Mouse (Mus musculus) embryonic facial prominence, embryonic 13.5 days (tissue): ENCODE data around the gene B4galt4. TPM values are rescaled to one million over a fixed set of nuclear protein-coding genes. Genes with fewer than 3 reads are reported as not detected.

Experiments
- ATAC-seq: fragments of 200-750 bp; cut with Nextera tagmentation; 2 replicates; pipeline ENCODE4 v1.8.0; 2017; ENCODE audit warnings: low read depth; ENCODE audit not compliant: insufficient number of reproducible peaks, insufficient read depth, low FRiP score, low TSS enrichment
- H3K27ac ChIP-seq: fragments of 300-500 bp; sonication (generic); 2 replicates; pipeline ENCODE4 v1.5.1; 2015; ENCODE audit warnings: moderate library complexity, mild to moderate bottlenecking, inconsistent platforms
- H3K27me3 ChIP-seq: fragments of 300-500 bp; sonication (generic); 2 replicates; pipeline ENCODE4 v1.6.1; 2015; ENCODE audit warnings: mild to moderate bottlenecking, inconsistent platforms
- H3K36me3 ChIP-seq: fragments of 300-500 bp; sonication (generic); 2 replicates; pipeline ENCODE4 v1.6.1; 2015; ENCODE audit warnings: mild to moderate bottlenecking, inconsistent platforms
- H3K4me1 ChIP-seq: fragments of 300-500 bp; sonication (generic); 2 replicates; pipeline ENCODE4 v1.6.1; 2015; ENCODE audit warnings: inconsistent platforms
- H3K4me2 ChIP-seq: fragments of 300-500 bp; sonication (generic); 2 replicates; pipeline ENCODE4 v1.6.1; 2015; ENCODE audit warnings: moderate library complexity, mild to moderate bottlenecking, inconsistent platforms
- H3K4me3 ChIP-seq: fragments of 300-500 bp; sonication (generic); 2 replicates; pipeline ENCODE4 v1.5.1; 2015; ENCODE audit warnings: mild to moderate bottlenecking, inconsistent platforms
- H3K9ac ChIP-seq: fragments of 300-500 bp; sonication (generic); 2 replicates; pipeline ENCODE4 v1.6.1; 2015; ENCODE audit warnings: mild to moderate bottlenecking, inconsistent platforms
- H3K9me3 ChIP-seq: fragments of 300-500 bp; sonication (generic); 2 replicates; pipeline ENCODE4 v1.6.1; 2016; ENCODE audit warnings: inconsistent platforms
- WGBS: fragments of 180-500 bp; shearing (Covaris S2); methylation state at CpG from one replicate; pipeline ENCODE4 v1.1.7; 2015; ENCODE audit warnings: mixed read lengths; 5-methylcytosine and 5-hydroxymethylcytosine counted together
- polyA plus RNA-seq: library from polyadenylated mRNA; unstranded; fragments of >200 nt; fragmentation: Nextera tagmentation; extraction: Ambion mirVana; gene quantifications from 2 replicates; pipeline ENCODE4 v1.2.1, GENCODE M21; 2015

The B4galt4 gene
- polyA plus RNA-seq = 23.1 and 29.1 TPM in 2 replicates

DNA sequence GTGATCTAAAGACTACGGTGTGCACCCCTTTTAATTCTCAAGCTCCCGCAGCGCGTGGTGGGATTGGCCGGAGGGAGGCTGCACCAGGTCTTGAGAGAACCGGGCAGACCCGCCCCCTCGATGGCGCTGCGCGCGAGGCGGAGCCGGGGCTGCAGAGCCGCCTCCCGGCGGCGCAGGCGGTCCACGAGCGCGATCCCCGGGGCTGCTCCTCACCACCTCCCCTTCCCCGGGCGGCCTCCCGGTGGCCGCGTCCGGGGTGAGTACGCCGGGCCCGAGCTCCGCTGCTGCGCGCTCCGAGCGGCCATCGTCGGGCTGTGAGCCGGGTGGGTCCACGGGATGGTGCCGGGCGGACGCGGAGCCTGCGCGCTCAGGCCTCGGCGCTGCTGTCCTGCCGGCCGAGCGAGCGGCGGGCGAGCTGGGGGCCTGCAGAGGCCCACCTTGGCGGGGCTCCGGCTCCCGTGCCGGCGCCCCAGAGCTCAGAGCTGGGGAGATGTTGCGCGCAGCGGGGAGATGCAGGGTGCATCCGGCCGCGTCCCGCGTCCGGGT is at the start of gene B4galt4:
Gene B4galt4 (plus strand): TSS at position 152 of the 546 bp plus-strand sequence.
- Histone ChIP-seq H3K9me3 (no peaks in the 10 kb centered on the region), H3K27ac (peak within 1 kb of the TSS; percentile 84), H3K36me3 (0 out of 2 replicates have a peak, but pooled peaks cover 6% of the 10 kb centered on the region), H3K4me1 (peaks cover 7% of the 10 kb centered on the region), H3K4me2 (peak within 1 kb of the TSS; percentile 86), H3K4me3 (peak within 1 kb of the TSS; percentile 73), H3K27me3 (no peaks in the 10 kb centered on the region), H3K9ac (peak within 1 kb of the TSS; percentile 85)
- WGBS = under 1% methylated on average over 53 of the region's 69 CpGs
- ATAC-seq = peak; percentile 91

DNA sequence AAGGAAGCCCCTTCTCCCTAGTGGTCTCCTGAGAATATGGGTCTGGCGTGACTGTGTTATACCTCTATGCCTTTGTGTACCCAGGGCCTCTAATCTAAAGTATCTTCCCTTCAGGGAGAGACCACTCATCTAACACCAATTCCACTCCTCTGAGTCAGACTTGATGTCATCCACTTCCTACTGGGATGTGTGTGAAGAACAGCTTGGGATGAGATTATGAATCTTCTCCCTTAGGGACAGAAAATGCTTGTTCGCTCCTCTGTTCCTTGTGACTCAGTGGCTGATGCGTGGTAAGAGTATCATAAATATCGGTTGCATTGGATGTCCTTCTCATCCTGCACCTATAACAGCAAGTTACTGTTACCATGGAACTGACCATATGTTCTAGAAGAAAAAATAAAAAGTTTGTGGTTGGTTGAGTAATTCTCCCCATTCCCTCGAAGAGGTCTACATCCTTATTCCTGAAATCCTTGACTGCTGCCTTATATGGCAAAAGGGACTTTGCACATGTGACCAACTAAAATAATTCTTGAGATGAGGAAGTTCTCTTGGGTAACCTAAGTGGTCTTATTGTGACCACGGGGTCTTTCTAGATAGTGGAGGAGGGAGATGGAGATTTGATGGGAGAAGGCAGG is 47.0 kb upstream of the B4galt4 start:
- no peak for ATAC-seq
- H3K4me1 ChIP-seq = peaks cover 6% of the 10 kb centered on the region
- no peak overlapping the region for H3K4me2 ChIP-seq
- no peaks in the 10 kb centered on the region; the same call in 1 of the 2 replicates for H3K9me3 ChIP-seq
- no peak overlapping the region for H3K27ac ChIP-seq
- H3K36me3 ChIP-seq = peaks cover 4% of the 10 kb centered on the region; the same call in 1 of the 2 replicates
- no peak overlapping the region for H3K9ac ChIP-seq
- WGBS = 95% methylated on average over 6 of the region's 6 CpGs
- H3K4me3 ChIP-seq = no peak overlapping the region
- H3K27me3 ChIP-seq = no peaks in the 10 kb centered on the region

GRCm38 (mm10) chr16:38695557-38695956 is 46.5 kb upstream of the B4galt4 start:
- no peak overlapping the region for H3K4me2 ChIP-seq
- ATAC-seq = no peak
- peaks cover 4% of the 10 kb centered on the region; the same call in 1 of the 2 replicates for H3K36me3 ChIP-seq
- no peaks in the 10 kb centered on the region for H3K27me3 ChIP-seq
- WGBS = 84% methylated on average over 5 of the region's 5 CpGs
- peaks cover 5% of the 10 kb centered on the region for H3K4me1 ChIP-seq
- no peak overlapping the region for H3K27ac ChIP-seq
- no peak overlapping the region for H3K9ac ChIP-seq
- H3K9me3 ChIP-seq = no peaks in the 10 kb centered on the region; the same call in 1 of the 2 replicates
- no peak overlapping the region for H3K4me3 ChIP-seq

GRCm38 (mm10) chr16:38697611-38698010 is 44.5 kb upstream of the B4galt4 start:
- H3K4me1 ChIP-seq = peaks cover 18% of the 10 kb centered on the region
- H3K9me3 ChIP-seq = no peaks in the 10 kb centered on the region; the same call in 1 of the 2 replicates
- no peak for ATAC-seq
- no peak overlapping the region for H3K4me3 ChIP-seq
- no peak overlapping the region for H3K27ac ChIP-seq
- no peak overlapping the region for H3K9ac ChIP-seq
- 78% methylated on average over 5 of the region's 5 CpGs for WGBS
- no peak overlapping the region for H3K4me2 ChIP-seq
- no peaks in the 10 kb centered on the region for H3K27me3 ChIP-seq
- H3K36me3 ChIP-seq = no peaks in the 10 kb centered on the region; the same call in 1 of the 2 replicates

DNA sequence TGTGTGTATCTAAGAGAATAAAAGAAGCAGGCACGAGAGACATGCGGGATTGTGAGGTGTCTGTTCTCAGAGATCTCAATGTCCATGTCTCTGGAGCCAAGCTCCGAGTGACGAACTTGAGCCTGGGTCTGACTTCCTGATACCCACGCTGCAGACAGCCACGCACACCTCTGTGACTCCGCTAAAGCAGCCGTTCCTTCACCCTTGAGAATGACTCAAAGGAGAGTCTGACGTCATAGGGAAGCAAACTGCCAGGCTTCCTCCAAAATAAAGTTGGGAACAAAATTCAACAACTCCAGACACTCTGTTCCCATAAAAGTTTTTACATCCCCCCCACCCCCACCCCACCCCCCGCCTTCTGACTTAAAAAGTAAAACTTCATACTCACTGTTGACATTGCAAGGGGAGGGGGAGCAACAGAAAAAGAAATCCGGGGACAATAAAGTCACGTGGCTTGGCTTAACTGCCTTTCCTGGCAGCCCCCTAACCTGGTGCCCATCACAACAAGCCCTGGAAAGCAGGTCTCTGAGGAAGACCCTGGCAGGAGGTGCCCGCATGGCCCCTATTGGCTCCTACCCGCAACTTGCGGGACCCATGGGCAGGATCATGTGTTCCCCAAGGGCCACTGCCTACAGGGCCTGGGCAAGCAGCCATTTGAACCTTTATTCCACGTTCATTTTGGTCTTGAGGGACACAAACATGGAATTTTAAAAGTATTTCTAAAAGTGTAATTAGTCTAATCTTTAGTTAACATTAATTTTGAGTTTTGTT is 41.5 kb upstream of the B4galt4 start:
- Histone ChIP-seq H3K27me3 (no peaks in the 10 kb centered on the region), H3K4me3 (no peak overlapping the region), H3K9ac (no peak overlapping the region), H3K27ac (no peak overlapping the region; the same call in 1 of the 2 replicates), H3K36me3 (no peaks in the 10 kb centered on the region), H3K4me2 (no peak overlapping the region), H3K4me1 (peaks cover 26% of the 10 kb centered on the region), H3K9me3 (no peaks in the 10 kb centered on the region; the same call in 1 of the 2 replicates)
- no peak for ATAC-seq
- WGBS = 78% methylated on average over 16 of the region's 16 CpGs

- H3K4me2 ChIP-seq = peak overlapping the region; percentile 7; the same call in 1 of the 2 replicates
- H3K27me3 ChIP-seq = no peaks in the 10 kb centered on the region
- no peak overlapping the region for H3K4me3 ChIP-seq
- H3K9me3 ChIP-seq = no peaks in the 10 kb centered on the region
- WGBS = 38% methylated on average over 9 of the region's 9 CpGs
- H3K9ac ChIP-seq = no peak overlapping the region
- no peaks in the 10 kb centered on the region for H3K36me3 ChIP-seq
- H3K27ac ChIP-seq = peak overlapping the region; percentile 71
- H3K4me1 ChIP-seq = peaks cover 34% of the 10 kb centered on the region
- peak; percentile 67; the same call in 1 of the 2 replicates for ATAC-seq
Measured at GRCm38 (mm10) chr16:38701492-38702185, 40.4 kb upstream of the B4galt4 start.

DNA sequence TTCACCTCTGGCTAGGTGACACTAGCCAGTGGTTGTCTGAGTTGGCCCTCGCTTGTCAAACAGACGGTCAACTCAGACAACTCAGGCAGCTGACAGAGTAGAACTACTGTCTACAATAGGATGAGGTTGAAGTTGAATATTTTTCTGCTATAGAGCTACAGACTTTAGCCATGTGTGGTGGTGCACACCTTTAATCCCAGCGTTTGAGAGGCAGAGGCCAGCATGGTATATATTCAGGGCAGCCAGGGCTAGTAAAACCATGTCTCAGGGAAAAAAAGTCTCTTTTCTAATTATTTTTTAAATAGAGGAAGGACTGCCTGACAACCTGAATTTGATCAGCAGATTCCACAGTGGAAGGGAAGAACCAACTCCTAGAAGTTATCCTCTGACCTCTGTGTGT is 39.7 kb upstream of the B4galt4 start:
- Histone ChIP-seq H3K9ac (no peak overlapping the region), H3K36me3 (no peaks in the 10 kb centered on the region), H3K27ac (peak overlapping the region; percentile 62), H3K4me3 (no peak overlapping the region), H3K9me3 (no peaks in the 10 kb centered on the region), H3K4me2 (no peak overlapping the region), H3K4me1 (peaks cover 38% of the 10 kb centered on the region), H3K27me3 (no peaks in the 10 kb centered on the region)
- no peak for ATAC-seq
- WGBS = 80% methylated on average over 3 of the region's 3 CpGs

DNA sequence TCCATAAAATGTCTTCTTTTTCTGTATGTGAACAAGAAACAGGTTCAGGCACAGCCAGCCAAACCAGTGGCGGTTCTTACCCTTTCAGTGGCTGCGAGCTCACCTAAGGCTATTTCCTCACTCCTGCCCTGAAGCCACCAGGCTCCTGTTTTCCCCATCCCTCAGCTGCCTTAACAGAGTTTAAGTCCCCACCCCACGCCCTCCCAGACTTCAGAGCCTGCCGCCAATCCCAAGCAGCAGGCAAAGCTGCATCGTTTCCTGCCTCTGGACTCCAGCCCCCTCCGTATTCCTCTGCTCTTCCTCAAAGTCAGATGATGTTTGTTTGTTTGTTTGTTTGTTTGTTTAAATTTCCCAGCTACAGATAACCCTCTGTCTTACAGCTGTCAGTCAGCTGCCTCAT is 38.6 kb upstream of the B4galt4 start:
- H3K9ac ChIP-seq = no peak overlapping the region
- no peak for ATAC-seq
- H3K4me1 ChIP-seq = peaks cover 38% of the 10 kb centered on the region
- 29% methylated on average over 6 of the region's 6 CpGs for WGBS
- no peaks in the 10 kb centered on the region for H3K27me3 ChIP-seq
- H3K9me3 ChIP-seq = no peaks in the 10 kb centered on the region
- H3K27ac ChIP-seq = no peak overlapping the region
- no peak overlapping the region for H3K4me2 ChIP-seq
- H3K36me3 ChIP-seq = no peaks in the 10 kb centered on the region
- no peak overlapping the region for H3K4me3 ChIP-seq

GRCm38 (mm10) chr16:38705531-38706281 is 36.4 kb upstream of the B4galt4 start:
- Histone ChIP-seq H3K27ac (no peak overlapping the region; the same call in 1 of the 2 replicates), H3K9ac (no peak overlapping the region), H3K4me1 (peaks cover 45% of the 10 kb centered on the region), H3K27me3 (no peaks in the 10 kb centered on the region; the same call in 1 of the 2 replicates), H3K9me3 (no peaks in the 10 kb centered on the region), H3K4me2 (no peak overlapping the region), H3K36me3 (no peaks in the 10 kb centered on the region), H3K4me3 (no peak overlapping the region)
- ATAC-seq = no peak
- WGBS = 63% methylated on average over 9 of the region's 9 CpGs

- H3K4me3 ChIP-seq = no peak overlapping the region
- H3K4me2 ChIP-seq = no peak overlapping the region
- H3K9ac ChIP-seq = no peak overlapping the region
- H3K27ac ChIP-seq = no peak overlapping the region
- peaks cover 50% of the 10 kb centered on the region for H3K4me1 ChIP-seq
- H3K27me3 ChIP-seq = no peaks in the 10 kb centered on the region; the same call in 1 of the 2 replicates
- H3K9me3 ChIP-seq = no peaks in the 10 kb centered on the region
- WGBS = 72% methylated on average over 7 of the region's 7 CpGs
- no peaks in the 10 kb centered on the region for H3K36me3 ChIP-seq
- no peak for ATAC-seq
Measured at GRCm38 (mm10) chr16:38706782-38707181, 35.3 kb upstream of the B4galt4 start.
